Mouse (Mus musculus): ENCODE measurements around the gene Olfr633. TPM values are rescaled to one million over a fixed set of nuclear protein-coding genes. Genes with fewer than 3 reads are reported as not detected.
"Not testable (repeated sequence)": the region's sequence is repeated elsewhere in the genome, so short reads cannot be mapped to it uniquely, and the experiment has no call there.

Olfr633 gene
- total RNA-seq (2021), result not detected
- long read RNA-seq, experiment 1, result 0 reads
- long read RNA-seq, experiment 2, result 0 reads

DNA sequence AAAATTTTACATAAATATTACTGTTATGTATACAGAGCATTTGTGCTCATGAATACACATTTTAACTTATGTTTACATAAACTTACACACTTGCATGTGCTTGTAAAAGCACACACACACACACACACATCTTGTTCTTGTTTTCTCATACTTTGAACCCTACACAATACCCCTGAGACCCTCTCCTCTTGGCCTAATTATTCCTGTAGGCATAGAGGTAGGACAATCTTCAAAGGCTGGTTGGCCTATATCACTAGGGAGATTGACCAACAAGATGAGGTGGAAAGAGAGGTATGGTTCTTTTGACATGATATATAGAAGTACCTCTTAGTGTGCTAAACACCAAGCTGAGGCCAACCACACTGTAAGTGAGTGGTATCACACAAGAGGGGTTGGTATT, at the start of gene Olfr633:
Gene Olfr633 (plus strand): TSS at position 301 of the 400 bp plus-strand sequence.
- no peak for DNase-seq (ENCODE audit: low spot score in 2 of 2)

DNA sequence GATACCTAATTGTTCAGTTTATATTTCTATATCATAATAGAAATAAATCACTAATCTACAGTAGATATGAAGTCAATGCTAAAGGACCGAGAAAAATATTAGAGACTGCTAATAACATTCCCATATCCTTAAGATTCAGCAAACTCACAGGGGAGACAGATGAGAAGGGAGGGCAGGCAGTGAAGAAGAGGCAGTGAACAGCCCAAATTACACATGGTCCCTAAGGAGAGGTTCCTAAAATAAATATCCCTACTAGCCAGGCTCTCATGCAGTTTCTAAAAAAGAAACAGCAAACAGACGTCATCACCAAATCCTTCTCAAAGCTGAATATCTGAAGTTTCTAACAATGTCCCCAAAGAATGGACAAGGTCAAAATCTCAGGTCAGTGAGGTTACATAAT, 41.0 kb upstream of the Olfr633 start, which contains the start of gene Olfr65:
Gene Olfr65 (plus strand): TSS at position 301 of the 400 bp plus-strand sequence.
- no peak for DNase-seq (ENCODE audit: low spot score in 2 of 2)

DNA sequence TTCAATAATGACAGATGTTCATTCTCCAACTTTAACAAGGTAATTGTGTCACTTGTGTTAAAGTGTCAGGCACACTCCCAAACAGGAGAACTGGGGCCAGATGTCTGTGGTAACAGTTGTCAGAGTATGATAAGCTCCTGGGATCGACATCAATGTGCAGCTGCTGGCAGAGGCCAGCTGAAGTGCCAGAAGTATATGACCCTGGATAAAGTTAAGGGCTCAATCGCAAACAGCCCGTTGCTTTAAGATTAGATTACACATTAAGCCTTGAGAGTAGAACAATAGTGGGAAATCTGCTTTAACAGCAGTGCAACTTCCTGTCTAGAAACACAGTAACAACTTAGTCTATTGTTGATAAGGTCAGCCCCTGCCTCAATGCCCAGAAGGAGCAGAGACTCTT, 34.2 kb upstream of the Olfr633 start:
- no peak for DNase-seq (ENCODE audit: low spot score in 2 of 2)

GRCm38 (mm10) chr7:103912969-103913511, 31.2 kb upstream of the Olfr633 start:
- no peak for DNase-seq (ENCODE audit: low spot score in 2 of 2)

DNA sequence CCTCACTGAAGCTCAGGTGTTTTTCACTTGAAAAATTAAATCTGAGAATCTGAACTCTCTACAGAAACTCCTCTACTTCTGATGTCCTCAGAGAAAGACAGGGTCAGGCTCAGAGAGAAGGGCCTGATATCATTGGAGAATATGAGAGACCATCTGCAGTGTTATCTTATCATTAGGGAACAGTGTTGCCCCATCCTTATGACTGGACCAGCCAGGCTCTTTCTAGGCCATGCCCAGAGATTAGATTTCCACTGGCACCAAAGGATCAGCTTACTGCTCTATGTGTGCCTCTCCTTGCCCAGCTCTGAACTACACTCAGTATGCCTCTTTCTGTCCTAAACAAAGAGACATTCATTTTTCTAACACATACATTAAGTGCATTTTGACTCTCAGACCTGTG, 28.9 kb upstream of the Olfr633 start:
- no peak for DNase-seq (ENCODE audit: low spot score in 2 of 2)

- no peak for DNase-seq (ENCODE audit: low spot score in 2 of 2)
Observed at GRCm38 (mm10) chr7:103928525-103928924, 15.7 kb upstream of the Olfr633 start, which contains the start of gene Olfr631. TSS of gene Olfr631 (plus strand) at chr7:103928825.

DNA sequence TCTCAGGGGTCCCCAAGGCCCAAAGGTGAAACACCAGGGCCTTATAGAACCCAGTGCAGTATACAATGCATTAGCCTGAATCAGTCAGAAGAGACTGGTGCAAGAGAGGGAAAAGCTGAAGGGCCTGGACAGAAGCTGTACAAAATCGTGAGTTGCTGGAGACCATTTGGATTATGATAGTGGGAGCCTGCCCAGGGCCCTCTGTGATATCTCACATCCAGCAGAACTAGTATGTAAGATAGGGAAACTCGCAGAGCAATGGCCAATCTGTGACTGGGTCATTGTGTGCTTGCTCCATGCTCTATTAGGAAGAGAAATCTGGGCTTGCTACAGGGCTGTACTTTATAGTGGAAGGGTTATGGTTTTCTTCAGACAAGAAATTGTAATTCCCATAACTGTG, 10.0 kb upstream of the Olfr633 start, which contains the start of gene Olfr632:
Gene Olfr632 (plus strand): TSS at position 84 of the 400 bp plus-strand sequence.
- no peak for DNase-seq (ENCODE audit: low spot score in 2 of 2)

GRCm38 (mm10) chr7:103942730-103943129, 1.5 kb upstream of the Olfr633 start:
- DNase-seq (ENCODE audit: low spot score in 2 of 2), result no peak

- DNase-seq (ENCODE audit: low spot score in 2 of 2), result not testable (repeated sequence)
Observed at GRCm38 (mm10) chr7:103966873-103967272, 22.6 kb downstream of the Olfr633 start.

- DNase-seq (ENCODE audit: low spot score in 2 of 2), result no peak
Observed at GRCm38 (mm10) chr7:103970852-103971251, 26.6 kb downstream of the Olfr633 start, which contains the start of gene Olfr635. TSS of gene Olfr635 (plus strand) at chr7:103971152.

- DNase-seq (ENCODE audit: low spot score in 2 of 2), result no peak
Observed at GRCm38 (mm10) chr7:103971782-103972181, 27.5 kb downstream of the Olfr633 start.

DNA sequence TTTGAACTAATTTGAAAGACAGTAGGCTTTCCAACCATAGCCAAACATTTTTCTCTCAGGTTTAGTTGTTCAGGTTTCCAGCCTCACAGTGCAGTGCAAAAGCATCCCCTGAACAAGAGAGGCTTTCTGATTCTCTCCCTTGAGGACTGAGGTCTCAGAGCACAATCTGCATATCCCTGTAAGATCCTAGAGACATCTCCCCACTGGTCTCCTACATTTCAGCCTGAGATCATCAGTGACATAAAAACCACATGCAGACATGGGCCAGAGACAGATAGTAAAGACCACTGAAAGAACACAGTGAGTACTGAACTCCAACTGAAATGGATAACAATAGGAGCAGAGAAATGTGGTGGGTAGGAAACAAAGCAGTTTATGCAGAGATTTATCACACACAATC, 54.2 kb downstream of the Olfr633 start, which contains the start of gene Olfr638:
Gene Olfr638 (plus strand): TSS at position 301 of the 400 bp plus-strand sequence.
- no peak for DNase-seq (ENCODE audit: low spot score in 2 of 2)

Other genes with a start within 250 kb of the Olfr633 start
- not detected for gene Olfr243, start 229.8 kb upstream of the Olfr633 start, total RNA-seq (2021)
- not detected for gene Olfr628, start 214.1 kb upstream of the Olfr633 start, total RNA-seq (2021)
- gene Olfr629, start 199.5 kb upstream of the Olfr633 start, total RNA-seq (2021), result not detected
- not detected for gene Olfr630, start 187.1 kb upstream of the Olfr633 start, total RNA-seq (2021)
- gene Olfr69, start 172.8 kb upstream of the Olfr633 start, total RNA-seq (2021), result not detected
- gene Olfr68, start 164.7 kb upstream of the Olfr633 start, total RNA-seq (2021), result not detected
- not detected for gene Olfr67, start 152.6 kb upstream of the Olfr633 start, total RNA-seq (2021)
- 10 to 100 TPM; 58.3 to 79.4 TPM for gene Hbb-bt, start 130.4 kb upstream of the Olfr633 start, total RNA-seq (2021)
- gene Hbb-bs, start 116.3 kb upstream of the Olfr633 start, total RNA-seq (2021), result 100 to 1,000 TPM; 565 to 654 TPM
- gene Hbb-bh2, start 103.9 kb upstream of the Olfr633 start, total RNA-seq (2021), result not detected
- not detected for gene Hbb-bh1, start 101.3 kb upstream of the Olfr633 start, total RNA-seq (2021)
- gene Hbb-y, start 91.2 kb upstream of the Olfr633 start, total RNA-seq (2021), result not detected
- gene Olfr66, start 58.2 kb upstream of the Olfr633 start, total RNA-seq (2021), result not detected
- not detected for gene Olfr64, start 50.0 kb upstream of the Olfr633 start, total RNA-seq (2021)
- gene Olfr65, start 41.0 kb upstream of the Olfr633 start, total RNA-seq (2021), result not detected
- gene Olfr631, start 15.6 kb upstream of the Olfr633 start, total RNA-seq (2021), result not detected
- gene Olfr632, start 10.1 kb upstream of the Olfr633 start, total RNA-seq (2021), result not detected
- under 1 TPM; 0.07 to 0.09 TPM for gene Olfr635, start 26.7 kb downstream of the Olfr633 start, total RNA-seq (2021)
- gene Olfr638, start 54.3 kb downstream of the Olfr633 start, total RNA-seq (2021), result not detected
- under 1 TPM; 0.07 to 0.19 TPM for gene Olfr639, start 72.9 kb downstream of the Olfr633 start, total RNA-seq (2021)
- not detected for gene Olfr640, start 81.1 kb downstream of the Olfr633 start, total RNA-seq (2021)
- not detected for gene Olfr641, start 91.0 kb downstream of the Olfr633 start, total RNA-seq (2021)
- not detected for gene Olfr642, start 108.2 kb downstream of the Olfr633 start, total RNA-seq (2021)
- gene 4930516K23Rik, start 117.0 kb downstream of the Olfr633 start, total RNA-seq (2021), result not detected
- not detected for gene Olfr644, start 127.4 kb downstream of the Olfr633 start, total RNA-seq (2021)
- gene Olfr645, start 141.0 kb downstream of the Olfr633 start, total RNA-seq (2021), result not detected
- not detected for gene Olfr646, start 160.4 kb downstream of the Olfr633 start, total RNA-seq (2021)
- not detected for gene Ubqln5, start 185.4 kb downstream of the Olfr633 start, total RNA-seq (2021)
- not detected for gene Olfr643, start 193.0 kb downstream of the Olfr633 start, total RNA-seq (2021)
- gene Ubqln3, start 198.8 kb downstream of the Olfr633 start, total RNA-seq (2021), result not detected
- not detected for gene Ubqlnl, start 206.1 kb downstream of the Olfr633 start, total RNA-seq (2021)
- not detected for gene Olfm5, start 220.4 kb downstream of the Olfr633 start, total RNA-seq (2021)
- under 1 TPM; 0.17 to 0.44 TPM for gene Olfr648, start 239.0 kb downstream of the Olfr633 start, total RNA-seq (2021)